Mouse (Mus musculus) forebrain, postnatal 0 days (tissue): ENCODE measurements at regions not wholly inside any gene's neighbourhood (a gene's known extent, or its start where the extent isn't known, plus 50 kb on each side); places are given as distances from the start of the nearest gene placed in this dataset.

Experiments
- ATAC-seq: fragments of 200-750 bp; cut with Nextera tagmentation; 2 replicates; pipeline ENCODE4 v1.8.0; 2017; ENCODE audit warnings: mild to moderate bottlenecking, moderate library complexity
- DNase-seq: peaks from one replicate; pipeline ENCODE4 v3.0.0-alpha.2; 2015
- H3K27ac ChIP-seq: fragments of 300-500 bp; sonication (generic); 2 replicates; pipeline ENCODE4 v1.5.1; 2014; ENCODE audit warnings: low read depth, mild to moderate bottlenecking, antibody characterized with exemption, low read length, moderate library complexity, mixed read lengths
- H3K27me3 ChIP-seq: fragments of 300-500 bp; sonication (generic); 2 replicates; pipeline ENCODE4 v1.6.1; 2014; ENCODE audit warnings: mild to moderate bottlenecking, low read length, mixed read lengths; ENCODE audit not compliant: insufficient read depth
- H3K36me3 ChIP-seq: fragments of 300-500 bp; sonication (generic); 2 replicates; pipeline ENCODE4 v1.6.1; 2014; ENCODE audit warnings: mild to moderate bottlenecking, moderate library complexity; ENCODE audit not compliant: insufficient read depth
- H3K4me1 ChIP-seq: fragments of 300-500 bp; sonication (generic); 2 replicates; pipeline ENCODE4 v1.6.1; 2014; ENCODE audit warnings: antibody characterized with exemption; ENCODE audit not compliant: insufficient read depth
- H3K4me2 ChIP-seq: fragments of 300-500 bp; sonication (generic); 2 replicates; pipeline ENCODE4 v1.6.1; 2014; ENCODE audit warnings: low read depth, mild to moderate bottlenecking, moderate library complexity
- H3K4me3 ChIP-seq: fragments of 300-500 bp; sonication (generic); 2 replicates; pipeline ENCODE4 v1.5.1; 2014; ENCODE audit warnings: low read depth, low read length, mixed read lengths
- H3K9ac ChIP-seq: fragments of 300-500 bp; sonication (generic); 2 replicates; pipeline ENCODE4 v1.6.1; 2014; ENCODE audit warnings: mild to moderate bottlenecking
- H3K9me3 ChIP-seq: fragments of 300-500 bp; sonication (generic); 2 replicates; pipeline ENCODE4 v1.6.1; 2016; ENCODE audit warnings: low read length
- CTCF ChIP-seq: sonication (generic); IDR thresholded peaks from 2 replicates; pipeline ENCODE4 v1.5.1; 2016; ENCODE audit warnings: antibody characterized with exemption, control low read depth, low read depth
- WGBS: fragments of 180-500 bp; shearing (Covaris S2); extraction: QIAGEN DNeasy Blood & Tissue Kit; methylation state at CpG from one replicate; pipeline ENCODE4 v1.1.7; 2014; 5-methylcytosine and 5-hydroxymethylcytosine counted together

- no peak for TF ChIP-seq CTCF
- H3K27me3 ChIP-seq: no peaks in the 10 kb centered on the region
- H3K36me3 ChIP-seq: no peaks in the 10 kb centered on the region
- 83% methylated on average over 6 of the region's 6 CpGs for WGBS
- no peak overlapping the region for H3K4me2 ChIP-seq
- H3K9ac ChIP-seq: no peak overlapping the region
- H3K9me3 ChIP-seq: no peaks in the 10 kb centered on the region
- H3K27ac ChIP-seq: no peak overlapping the region
- DNase-seq (no peak), ATAC-seq (no peak)
- no peak overlapping the region for H3K4me3 ChIP-seq
- no peaks in the 10 kb centered on the region for H3K4me1 ChIP-seq
These were observed 1789.0 kb upstream of the Gm7489 start for GRCm38 (mm10) chr15:52095629-52096190.

- TF ChIP-seq CTCF: no peak
- no peaks in the 10 kb centered on the region for H3K27me3 ChIP-seq
- no peak for DNase-seq
- no peak overlapping the region for H3K4me2 ChIP-seq
- no peaks in the 10 kb centered on the region for H3K36me3 ChIP-seq
- no peak overlapping the region for H3K27ac ChIP-seq
- no peak overlapping the region for H3K9ac ChIP-seq
- 96% methylated on average over 2 of the region's 2 CpGs for WGBS
- no peaks in the 10 kb centered on the region for H3K9me3 ChIP-seq
- no peak for ATAC-seq
- H3K4me1 ChIP-seq: no peaks in the 10 kb centered on the region
- H3K4me3 ChIP-seq: no peak overlapping the region
These were observed 1775.9 kb upstream of the Gm7489 start for GRCm38 (mm10) chr15:52108761-52109160.

GRCm38 (mm10) chr15:52114368-52115036 is 1770.2 kb upstream of the Gm7489 start:
- Histone ChIP-seq H3K27ac (no peak overlapping the region), H3K4me1 (no peaks in the 10 kb centered on the region), H3K9me3 (no peaks in the 10 kb centered on the region), H3K4me3 (no peak overlapping the region), H3K27me3 (no peaks in the 10 kb centered on the region), H3K9ac (no peak overlapping the region), H3K36me3 (no peaks in the 10 kb centered on the region), H3K4me2 (no peak overlapping the region)
- no peak for TF ChIP-seq CTCF
- WGBS: 79% methylated on average over 2 of the region's 2 CpGs
- ATAC-seq: no peak
- no peak for DNase-seq

DNA sequence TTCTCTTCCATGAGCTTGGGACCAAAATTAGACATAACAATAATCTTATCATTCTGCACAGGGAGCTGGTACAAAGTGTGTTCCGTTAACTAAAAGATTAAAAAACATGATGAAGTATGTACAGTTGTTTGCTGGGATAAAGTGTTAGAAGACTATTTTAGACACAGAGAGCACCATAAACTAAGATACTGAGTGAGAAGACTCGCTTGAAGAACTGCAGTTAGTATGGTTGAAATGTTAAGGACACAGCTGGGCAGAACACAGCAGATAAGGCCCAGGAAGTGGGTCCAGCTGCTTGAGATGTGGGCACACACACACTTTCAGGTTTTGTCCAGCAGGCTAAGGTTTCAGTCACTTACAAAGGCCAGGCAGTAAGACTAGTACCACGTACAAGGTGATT is 1748.0 kb upstream of the Gm7489 start:
- DNase-seq: no peak
- no peak overlapping the region for H3K4me2 ChIP-seq

DNA sequence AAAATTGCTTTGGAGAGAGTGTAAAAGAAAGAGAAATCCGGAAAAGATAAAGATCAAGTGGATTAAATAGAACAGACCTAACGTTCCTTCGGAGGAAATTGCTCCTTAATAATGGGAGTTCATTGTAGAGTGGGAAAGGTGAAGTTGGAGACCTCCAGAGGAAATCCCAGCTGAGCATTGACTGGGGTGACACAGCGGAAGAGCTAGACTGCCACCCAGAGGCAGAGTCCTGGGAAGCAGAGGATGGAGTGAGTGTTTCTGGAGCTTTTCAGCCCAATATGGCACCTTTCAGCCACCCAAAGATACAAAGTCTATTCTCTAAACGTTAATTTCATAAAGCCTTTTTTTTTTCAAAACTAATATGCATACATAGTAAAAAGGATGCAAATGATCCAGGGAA is 1731.3 kb upstream of the Gm7489 start:
- Histone ChIP-seq H3K36me3 (no peaks in the 10 kb centered on the region), H3K4me2 (no peak overlapping the region), H3K27ac (no peak overlapping the region), H3K9ac (no peak overlapping the region), H3K4me3 (no peak overlapping the region), H3K4me1 (no peaks in the 10 kb centered on the region), H3K27me3 (no peaks in the 10 kb centered on the region), H3K9me3 (no peaks in the 10 kb centered on the region)
- ATAC-seq: no peak
- WGBS: 31% methylated on average over 5 of the region's 5 CpGs
- TF ChIP-seq CTCF: peak; percentile 67
- peak; percentile 35 for DNase-seq

More for the DNA sequence above, 1748.0 kb upstream of the Gm7489 start:
- 79% methylated on average over 3 of the region's 3 CpGs for WGBS
- Histone ChIP-seq H3K27ac (no peak overlapping the region), H3K9me3 (no peaks in the 10 kb centered on the region), H3K4me3 (no peak overlapping the region), H3K9ac (no peak overlapping the region), H3K4me1 (no peaks in the 10 kb centered on the region), H3K36me3 (no peaks in the 10 kb centered on the region), H3K27me3 (no peaks in the 10 kb centered on the region)
- no peak for TF ChIP-seq CTCF
- no peak for ATAC-seq

DNA sequence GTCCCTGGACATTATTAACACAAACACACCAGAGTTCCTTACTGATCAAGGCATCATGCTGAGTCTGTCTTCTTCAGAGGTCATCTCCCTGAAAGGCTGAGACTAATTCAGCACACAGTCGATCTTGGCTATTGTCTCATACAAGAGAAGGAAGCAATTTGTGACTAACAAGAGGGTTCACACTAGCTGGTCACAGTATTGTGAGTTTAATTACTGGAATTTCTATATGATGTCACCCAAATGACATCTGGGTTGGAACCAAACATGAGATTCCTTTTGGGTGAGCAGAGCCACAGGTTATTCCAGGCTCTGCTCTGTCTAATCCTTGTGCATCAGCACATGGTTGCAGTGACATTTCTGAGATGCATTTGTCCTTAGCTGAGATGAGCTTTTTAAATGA is 1728.9 kb upstream of the Gm7489 start:
- no peak for TF ChIP-seq CTCF
- Histone ChIP-seq H3K27ac (no peak overlapping the region), H3K9ac (no peak overlapping the region), H3K4me1 (peaks cover 5% of the 10 kb centered on the region; the same call in 1 of the 2 replicates), H3K9me3 (no peaks in the 10 kb centered on the region), H3K36me3 (no peaks in the 10 kb centered on the region), H3K4me2 (no peak overlapping the region), H3K4me3 (no peak overlapping the region), H3K27me3 (no peaks in the 10 kb centered on the region)
- 30% methylated on average over 1 of the region's 1 CpGs for WGBS
- DNase-seq (no peak), ATAC-seq (no peak)

- Histone ChIP-seq H3K4me1 (peaks cover 10% of the 10 kb centered on the region), H3K4me3 (no peak overlapping the region), H3K36me3 (no peaks in the 10 kb centered on the region), H3K27ac (no peak overlapping the region), H3K27me3 (no peaks in the 10 kb centered on the region), H3K4me2 (no peak overlapping the region), H3K9ac (no peak overlapping the region), H3K9me3 (no peaks in the 10 kb centered on the region)
- ATAC-seq (no peak), DNase-seq (no peak)
- no peak for TF ChIP-seq CTCF
- 34% methylated on average over 4 of the region's 4 CpGs for WGBS
These were observed 1727.9 kb upstream of the Gm7489 start for GRCm38 (mm10) chr15:52156779-52157178.
